Mouse (Mus musculus) kidney, postnatal 10 days (tissue): ENCODE measurements around the gene Bckdk.

ENCODE experiments used
- DNase-seq: peaks from one replicate; pipeline ENCODE4 v3.0.0; 2021; ENCODE audit warnings: mixed read lengths

Gene Bckdk

DNA sequence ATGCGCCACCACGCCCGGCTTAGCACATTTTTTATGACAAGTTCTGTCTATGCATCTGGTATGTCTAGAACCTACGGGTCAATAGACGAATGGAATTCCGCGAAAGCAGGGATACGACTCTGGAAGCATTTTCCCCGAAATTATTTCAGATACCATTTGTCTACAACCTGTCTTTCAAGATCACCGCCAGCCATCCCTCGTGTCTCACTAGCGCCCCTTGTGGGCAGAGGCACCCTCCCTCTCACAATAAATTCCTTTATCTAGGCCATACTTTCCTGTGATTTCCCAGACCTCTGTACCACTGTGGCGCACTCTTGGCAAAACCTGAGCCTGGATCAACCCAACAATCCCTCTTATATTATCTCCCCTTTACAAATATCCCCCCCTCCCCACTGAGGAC, 7.5 kb upstream of the Bckdk start:
- peak; percentile 77 for DNase-seq

DNA sequence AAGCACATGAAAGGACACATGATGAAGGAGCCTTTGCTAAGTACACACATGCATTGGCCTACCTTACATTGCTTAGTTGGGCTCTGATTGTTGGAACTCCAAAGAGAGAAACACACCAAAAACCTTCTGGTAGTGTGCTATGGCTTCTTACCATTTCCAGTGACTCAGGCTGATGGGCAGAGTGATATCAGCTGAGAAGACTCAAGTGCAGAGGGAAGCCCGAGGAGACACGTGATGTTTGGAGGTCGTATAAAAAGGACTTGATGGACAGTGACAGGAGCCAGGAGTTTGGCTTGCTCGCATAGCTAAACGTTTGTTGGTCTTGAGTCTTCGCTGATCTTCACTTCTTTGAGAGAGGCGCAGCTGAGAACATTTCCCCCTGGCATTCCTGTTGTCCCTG, 6.3 kb upstream of the Bckdk start:
- DNase-seq: no peak

DNA sequence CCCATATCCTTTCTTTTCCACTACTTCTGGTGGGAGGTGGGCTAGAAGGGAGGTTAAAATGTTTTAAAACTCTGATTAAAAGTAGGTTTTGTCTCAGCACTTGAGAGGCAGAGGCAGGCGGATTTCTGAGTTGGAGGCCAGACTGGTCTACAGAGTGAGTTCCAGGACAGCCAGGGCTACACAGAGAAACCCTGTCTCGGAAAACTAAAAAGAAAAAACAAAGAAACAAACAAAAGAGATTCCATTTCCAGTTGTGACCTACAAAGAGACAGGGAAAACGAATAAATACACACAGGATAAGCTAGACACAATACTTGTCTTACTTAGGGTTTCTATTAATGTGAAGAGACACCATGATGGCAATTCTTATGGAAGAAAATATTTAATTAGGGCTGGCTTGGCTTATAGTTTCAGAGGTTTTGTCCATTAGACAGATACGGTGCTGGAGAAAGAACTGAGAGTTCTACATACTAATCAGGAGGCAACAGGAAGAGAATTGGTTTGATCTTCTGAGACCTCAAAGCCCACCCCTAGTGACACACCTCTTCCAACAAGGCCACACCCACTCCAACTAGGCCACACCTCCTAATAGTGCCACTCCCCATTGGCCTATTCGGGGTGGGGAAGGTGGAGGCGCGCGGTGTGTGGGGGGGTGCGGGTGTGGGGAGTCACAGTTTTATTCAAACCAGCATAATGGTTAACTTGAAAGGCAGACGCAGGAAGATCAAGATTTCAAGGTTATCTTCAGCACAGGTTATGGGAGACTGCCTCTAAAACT, 5.5 kb upstream of the Bckdk start:
- DNase-seq: peak; percentile 52

DNA sequence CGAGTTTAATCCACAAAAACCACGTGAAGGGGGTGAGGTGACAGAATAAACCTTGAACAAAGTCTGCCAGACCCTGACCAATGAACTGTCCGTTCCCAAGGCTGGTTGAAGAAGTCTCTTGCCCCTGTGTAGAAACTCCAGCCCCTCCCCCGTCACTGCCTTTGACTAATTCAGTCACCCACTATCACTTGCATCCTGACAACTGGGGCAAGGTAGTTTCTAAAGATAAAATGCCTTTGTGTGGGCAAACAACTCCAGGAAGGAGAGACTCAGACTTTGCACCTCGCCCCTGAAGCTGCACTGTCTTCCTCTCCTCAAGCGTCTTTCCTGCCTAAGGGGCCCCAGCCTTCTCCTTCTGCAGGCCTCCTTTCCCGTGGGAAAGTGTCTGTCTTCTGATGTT, 3.9 kb upstream of the Bckdk start:
- no peak for DNase-seq

DNA sequence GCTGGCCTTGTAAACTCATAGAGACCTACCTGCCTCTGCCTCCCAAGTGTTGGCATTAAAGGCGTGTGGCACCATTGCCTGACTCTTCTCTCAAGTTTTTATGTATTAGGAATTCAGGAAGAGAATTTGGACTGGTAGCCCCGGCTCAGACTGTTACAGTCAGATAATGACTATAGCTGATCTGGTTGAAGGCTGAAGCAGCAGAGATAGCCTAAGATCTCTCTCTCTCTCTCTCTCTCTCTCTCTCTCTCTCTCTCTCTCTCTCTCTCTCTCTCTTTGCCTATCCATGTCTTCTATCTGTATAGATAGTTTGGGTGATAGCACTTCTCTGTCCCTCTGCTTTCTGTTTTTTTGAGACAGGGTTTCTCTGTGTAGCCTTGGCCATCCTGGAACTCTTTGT, 2.1 kb upstream of the Bckdk start:
- DNase-seq: no peak

DNA sequence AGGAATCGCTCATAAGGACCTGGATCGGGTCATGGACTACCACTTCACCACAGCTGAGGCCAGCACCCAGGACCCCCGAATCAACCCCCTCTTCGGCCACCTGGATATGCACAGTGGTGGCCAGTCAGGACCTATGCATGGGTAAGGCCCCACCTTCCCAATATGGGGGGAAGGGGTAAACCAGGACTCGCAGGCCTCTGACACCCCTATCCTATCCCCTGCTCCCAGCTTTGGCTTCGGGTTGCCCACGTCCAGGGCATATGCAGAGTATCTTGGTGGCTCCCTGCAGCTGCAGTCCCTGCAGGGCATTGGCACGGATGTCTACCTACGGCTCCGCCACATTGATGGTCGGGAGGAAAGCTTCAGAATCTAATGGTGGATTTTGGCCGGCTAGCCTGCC, 4.1 kb downstream of the Bckdk start:
- DNase-seq: no peak

DNA sequence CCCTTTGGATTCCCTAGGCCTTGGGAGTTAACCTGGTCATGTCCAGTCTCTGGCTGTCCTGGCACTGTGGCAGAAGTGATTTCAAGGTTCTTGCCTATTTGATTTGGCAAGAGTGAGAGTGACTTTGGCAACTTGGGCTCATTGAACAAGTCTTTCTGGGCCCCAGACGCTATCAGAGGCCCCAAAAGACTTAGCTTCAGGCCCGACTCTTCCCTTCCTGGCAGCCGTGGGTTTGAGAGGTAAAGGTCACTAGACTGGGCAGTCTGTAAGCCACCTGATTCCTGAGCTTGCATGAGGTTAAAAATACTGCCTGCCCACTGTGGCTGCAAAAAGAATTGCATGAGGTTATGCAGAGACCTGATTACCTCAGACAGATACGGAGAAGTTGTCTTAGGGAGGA, 4.8 kb downstream of the Bckdk start:
- DNase-seq: no peak

DNA sequence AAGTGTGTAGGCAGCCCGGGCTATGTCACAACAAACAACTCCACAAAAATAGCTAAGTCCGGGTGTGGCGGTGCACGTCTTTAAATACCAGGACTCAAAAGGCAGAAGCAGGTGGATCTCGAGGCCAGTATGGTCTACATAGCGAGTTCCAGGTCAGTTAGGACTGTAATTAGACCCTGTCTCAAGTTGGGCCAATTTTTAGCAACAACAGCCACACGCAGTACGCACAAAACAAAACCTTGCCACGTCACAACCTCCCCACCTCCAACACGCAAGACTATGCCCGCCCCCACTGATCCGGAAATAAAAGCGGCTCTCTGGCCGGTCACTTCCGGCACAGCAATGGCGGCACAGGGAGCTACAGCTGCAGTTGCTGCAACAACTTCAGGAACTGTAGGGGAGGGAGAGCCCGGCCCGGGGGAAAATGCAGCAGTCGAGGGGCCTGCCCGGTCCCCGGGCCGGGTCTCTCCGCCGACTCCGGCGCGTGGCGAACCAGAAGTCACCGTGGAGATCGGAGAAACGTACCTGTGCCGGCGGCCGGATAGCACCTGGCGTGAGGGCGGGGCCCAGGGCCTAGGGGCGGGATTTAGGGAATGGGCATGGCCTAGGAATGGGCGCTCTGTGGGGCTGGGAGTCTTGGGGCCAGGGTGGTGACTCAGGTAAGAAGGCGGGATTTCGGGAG, 8.4 kb downstream of the Bckdk start, which contains the start of gene Kat8:
Kat8 (plus strand) TSS at position 327 of the 682 bp plus-strand sequence.
- peak; percentile 95 for DNase-seq

DNA sequence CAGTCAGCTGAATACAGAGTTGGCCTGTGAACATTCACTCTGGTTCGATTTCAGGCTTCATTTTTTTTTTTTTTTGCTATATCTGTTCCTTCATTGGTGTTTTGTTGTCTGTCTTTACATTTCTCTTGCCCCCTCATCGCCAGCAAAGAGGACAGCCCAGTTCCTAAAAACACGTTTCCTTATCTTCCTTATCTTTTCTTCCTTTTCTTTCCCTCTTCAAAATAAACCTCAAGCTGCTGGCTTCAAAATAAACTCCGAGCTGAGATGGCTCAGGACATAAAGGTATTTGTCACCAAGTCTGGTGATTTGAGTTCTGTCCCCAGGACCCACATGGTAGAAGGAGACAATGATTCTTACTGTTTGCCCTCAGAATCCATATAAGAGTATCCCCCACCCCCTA, 9.1 kb downstream of the Bckdk start:
- DNase-seq: no peak

DNA sequence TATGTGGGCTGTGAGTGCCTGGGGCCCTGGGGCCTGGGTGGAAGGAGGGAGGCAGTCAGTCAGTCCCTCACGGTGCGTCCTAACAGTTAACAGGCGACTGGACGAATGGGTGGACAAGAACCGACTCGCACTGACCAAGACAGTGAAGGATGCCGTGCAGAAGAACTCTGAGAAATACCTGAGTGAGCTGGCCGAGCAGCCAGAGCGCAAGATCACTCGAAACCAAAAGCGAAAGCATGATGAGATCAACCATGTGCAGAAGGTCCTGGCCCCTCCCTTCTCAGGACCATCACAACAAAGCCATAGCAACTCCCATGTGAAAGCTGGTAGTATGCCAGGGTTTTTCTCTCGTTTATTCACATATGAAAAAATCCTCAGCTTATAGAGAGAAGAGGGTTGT, 11.4 kb downstream of the Bckdk start:
- no peak for DNase-seq

DNA sequence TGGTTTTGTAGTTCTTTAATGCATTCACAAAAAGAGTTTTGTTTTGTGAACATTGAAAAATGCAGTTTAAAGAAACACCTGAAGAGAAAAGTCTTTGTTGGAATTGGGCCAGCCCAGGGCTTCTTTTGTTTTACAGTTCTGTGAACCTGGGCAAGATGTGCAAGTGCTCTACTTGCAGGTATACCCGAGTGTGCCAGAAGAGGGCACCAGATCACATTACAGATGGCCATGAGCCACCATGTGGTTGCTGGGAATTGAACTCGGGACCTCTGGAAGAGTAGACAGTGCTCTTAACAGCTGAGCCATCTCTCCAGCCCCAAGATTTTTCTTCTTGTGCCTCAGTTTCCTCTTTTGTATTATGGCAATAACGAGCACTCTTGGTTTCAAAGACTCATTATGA, 14.3 kb downstream of the Bckdk start:
- peak; percentile 81 for DNase-seq

DNA sequence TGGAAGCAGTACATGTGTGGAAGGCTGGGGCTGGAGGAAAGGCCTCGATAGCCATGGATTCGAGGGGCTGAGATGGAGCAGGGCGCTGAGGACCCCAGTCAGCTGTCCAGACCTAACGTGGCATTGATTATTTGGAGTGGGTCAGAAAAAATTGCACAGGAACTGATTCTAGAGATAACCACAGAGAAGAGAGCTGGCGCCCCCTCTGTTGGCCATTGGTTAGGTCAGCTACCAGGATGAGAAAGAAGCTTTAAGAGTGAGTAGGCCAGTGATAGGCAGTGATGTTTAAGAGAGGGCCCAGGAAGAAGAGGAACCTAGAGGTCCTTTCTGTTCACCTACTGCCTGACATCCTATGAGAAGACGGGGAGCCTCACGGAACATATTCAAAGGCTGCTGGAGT, 15.4 kb downstream of the Bckdk start:
- peak; percentile 63 for DNase-seq

DNA sequence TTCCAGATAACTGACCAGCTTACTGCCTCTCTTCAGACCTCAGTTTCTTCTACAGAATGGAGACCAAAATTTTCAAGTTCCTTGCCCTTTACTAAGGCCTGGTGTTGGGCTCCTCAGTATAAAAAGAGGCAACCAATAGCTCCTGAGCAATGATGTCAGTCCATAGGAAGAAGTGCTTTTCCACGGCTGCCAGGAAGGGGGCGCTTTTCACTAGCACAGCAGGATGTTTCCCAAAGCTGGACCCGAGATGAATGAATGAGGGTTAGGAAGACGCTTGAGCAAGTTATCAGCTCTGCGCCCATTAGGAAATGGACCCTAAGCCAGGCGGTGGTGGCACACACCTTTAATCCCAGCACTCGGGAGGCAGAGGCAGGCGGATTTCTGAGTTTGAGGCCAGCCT, 17.6 kb downstream of the Bckdk start:
- DNase-seq: peak; percentile 65

DNA sequence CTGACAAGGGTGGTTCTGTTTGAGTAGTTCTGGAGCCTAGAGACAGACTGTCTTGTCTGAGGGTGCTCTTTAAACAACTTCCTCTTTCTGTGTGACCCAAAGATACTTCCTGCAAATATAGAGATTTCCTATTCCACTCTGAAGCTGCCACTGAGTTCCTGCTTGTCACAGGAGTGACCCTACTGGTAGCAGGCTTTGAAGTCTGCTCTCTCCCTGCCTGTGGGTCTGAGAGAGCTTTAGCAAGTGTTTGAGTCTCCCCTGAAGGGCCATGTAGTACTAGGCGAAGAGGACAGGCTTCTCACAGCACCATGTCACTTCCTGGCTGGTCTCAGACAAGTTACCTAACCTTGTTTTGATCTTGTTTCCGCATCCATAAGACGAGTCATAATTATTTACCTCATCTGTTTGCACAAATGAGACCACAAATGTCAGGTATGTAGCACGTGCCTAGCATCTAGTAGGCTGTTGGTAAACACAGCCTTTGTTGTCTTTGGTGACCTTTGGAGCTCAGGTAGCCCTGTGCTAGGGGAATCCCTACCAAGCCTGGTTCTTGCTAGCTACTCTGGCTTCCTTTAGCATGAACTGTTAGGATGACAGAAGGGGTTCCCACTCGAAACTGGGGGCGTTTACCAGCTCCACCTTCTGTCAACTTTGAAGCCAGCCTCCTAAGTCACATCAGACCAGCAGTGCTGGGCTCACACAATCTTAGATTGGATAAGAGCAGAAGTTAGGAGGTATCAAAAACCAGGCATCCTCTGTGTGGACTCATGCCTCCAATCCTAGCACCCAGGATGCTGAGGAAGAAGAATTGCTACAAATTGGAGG, 18.8 kb downstream of the Bckdk start:
- DNase-seq: no peak

DNA sequence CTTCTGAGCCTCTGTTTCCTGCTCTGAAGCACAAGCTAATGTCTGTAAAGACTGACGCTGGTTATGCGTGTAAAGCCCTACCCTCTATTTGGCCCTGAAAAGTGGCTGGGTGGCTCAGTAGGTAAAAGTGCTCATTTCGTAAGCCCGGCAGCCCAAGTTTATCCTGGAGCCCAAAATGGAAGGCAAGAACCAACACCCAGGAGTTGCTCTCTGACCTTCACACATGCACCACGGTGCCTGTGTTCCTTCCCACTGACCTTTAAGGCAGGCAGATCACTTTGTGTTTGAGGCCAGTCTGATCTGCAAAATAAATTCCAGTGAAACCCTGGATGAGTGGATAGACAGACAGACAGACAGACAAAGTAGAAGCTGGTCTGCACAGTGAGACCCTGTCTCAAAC, 19.8 kb downstream of the Bckdk start:
- no peak for DNase-seq

DNA sequence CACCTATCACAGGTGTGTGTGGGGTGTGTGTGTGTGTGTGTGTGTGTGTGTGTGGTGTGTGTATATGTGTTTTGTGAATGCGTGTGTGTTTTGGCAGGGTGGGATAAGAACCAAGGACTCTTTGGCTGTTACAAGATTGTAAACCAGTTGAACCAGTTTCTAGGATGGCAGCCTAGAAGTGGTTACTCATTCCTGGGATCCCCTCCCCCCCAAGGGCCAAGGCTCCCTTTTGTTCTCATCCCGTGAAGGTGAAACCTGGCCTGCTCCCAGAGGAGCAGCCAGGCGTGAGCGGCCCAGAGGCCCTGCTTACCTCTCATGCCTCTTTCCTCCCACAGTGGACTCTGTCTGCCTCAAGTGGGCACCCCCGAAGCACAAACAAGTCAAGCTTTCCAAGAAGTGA, 21.4 kb downstream of the Bckdk start:
- peak; percentile 89 for DNase-seq

DNA sequence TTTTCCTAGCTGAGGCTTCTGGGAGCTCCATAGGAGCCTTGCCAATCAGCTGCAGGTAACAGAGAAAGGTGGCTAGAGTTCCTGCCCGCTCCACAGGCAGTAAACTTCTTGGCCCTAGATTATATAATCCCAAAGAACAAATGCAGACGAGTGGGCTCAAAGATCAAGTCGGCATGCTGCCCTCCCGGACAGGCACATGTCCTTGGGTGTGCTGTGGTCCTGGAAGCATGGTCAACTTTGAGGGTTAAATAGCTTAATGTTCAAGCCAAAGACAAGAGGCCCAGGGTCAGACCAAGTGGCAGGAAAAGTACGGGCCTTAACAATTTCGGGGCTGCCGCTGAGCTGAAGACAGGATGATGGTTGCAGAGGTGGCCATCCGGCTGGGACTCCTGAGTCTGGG, 22.2 kb downstream of the Bckdk start:
- peak; percentile 67 for DNase-seq

DNA sequence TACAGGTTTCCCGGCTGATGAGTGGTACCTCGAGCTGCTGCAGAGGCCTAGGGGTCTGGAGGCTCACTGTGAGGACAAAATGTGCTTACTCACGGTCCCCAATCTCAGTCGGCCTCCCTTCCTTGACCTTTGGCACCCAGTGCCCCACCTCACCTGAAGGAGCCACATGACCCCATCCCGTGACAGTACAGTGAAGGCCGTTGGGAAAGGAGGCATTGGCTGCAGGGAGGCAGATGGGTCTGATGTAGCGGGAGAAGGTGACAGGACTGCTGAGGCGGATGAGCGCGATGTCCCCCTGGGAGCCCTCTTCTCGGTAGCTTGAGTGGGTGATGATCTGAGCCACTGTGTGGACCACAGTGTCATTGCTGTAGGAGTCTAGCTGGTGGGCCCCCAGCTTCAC, 23.0 kb downstream of the Bckdk start:
- DNase-seq: peak; percentile 56

DNA sequence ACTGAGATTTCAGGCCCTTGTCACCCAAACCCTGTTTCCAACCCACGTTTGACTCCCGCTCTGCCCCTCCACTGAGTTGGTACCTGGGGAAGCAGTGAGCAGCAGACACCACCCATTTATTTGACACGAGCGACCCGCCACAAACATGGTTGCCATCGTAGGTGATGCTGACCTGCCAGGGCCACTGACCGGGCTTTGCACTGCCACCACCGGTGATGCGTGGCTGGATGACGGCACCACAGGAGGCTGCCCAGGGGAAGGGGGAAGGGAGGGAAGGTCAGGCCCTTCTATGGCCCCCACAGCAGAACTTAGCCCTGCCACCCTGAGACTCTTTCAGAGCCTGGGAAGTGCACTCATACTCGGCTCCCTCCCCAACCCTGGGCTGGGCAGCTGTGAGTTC, 23.8 kb downstream of the Bckdk start:
- no peak for DNase-seq

DNA sequence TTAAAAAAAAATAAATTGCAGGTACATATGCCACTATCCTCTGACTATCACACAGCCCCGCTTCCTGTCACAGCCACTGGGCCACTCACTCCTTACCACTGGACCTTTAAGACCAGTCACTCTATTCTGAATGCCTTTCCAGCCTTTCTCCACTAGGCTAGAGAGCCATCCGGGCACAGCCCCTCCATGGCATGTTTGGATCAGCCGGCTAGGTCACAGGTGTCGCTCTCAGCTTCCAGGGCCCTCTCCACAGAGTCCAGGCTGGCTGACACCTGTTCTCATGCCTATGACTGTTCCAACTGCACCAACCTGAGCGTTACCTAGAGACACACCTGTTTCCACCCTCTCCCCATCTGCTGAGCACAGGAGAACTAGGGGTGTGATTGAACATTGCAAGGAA, 24.7 kb downstream of the Bckdk start:
- DNase-seq: peak; percentile 61

DNA sequence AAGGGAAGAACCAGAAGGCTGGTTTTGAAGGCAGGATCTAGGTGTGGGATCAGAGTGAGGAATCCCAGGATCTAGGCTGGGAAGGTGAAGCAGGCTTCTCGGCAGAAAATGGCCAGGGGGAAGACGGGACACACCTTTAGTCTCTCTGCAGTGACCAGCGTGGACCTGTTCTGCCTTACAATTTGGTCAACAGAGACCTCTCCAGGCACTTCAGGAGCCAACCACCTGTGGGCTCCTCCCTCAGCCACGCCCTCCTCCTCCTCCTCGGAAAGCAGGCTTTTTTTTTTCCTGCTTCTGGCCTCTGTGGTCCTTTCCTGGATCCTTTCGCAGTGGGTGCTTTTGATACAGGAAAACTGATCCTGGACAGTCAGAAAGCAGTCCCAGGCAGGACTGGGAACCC, 26.0 kb downstream of the Bckdk start, which contains the start of gene Prss8:
Prss8 (minus strand) TSS at position 182 of the 400 bp plus-strand sequence.
- peak; percentile 90 for DNase-seq

DNA sequence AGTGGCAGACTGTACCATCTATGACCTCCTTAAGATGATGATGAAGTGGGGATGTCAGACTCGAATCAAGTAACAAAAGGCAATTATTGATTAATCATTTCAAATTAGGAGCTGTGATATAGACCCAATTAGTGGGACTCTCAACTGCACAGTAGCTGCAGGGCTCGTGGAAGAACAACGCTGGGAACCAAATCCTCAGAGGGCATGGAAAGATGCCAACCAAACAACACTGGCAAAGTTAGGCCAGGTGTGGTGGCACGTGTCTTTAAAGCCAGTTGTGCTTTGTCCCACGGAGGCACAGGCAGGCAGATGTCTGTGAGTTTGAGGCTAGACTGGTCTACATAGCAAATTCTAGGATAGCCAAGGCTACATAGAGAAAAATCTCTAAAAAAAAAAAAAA, 26.8 kb downstream of the Bckdk start:
- no peak for DNase-seq

DNA sequence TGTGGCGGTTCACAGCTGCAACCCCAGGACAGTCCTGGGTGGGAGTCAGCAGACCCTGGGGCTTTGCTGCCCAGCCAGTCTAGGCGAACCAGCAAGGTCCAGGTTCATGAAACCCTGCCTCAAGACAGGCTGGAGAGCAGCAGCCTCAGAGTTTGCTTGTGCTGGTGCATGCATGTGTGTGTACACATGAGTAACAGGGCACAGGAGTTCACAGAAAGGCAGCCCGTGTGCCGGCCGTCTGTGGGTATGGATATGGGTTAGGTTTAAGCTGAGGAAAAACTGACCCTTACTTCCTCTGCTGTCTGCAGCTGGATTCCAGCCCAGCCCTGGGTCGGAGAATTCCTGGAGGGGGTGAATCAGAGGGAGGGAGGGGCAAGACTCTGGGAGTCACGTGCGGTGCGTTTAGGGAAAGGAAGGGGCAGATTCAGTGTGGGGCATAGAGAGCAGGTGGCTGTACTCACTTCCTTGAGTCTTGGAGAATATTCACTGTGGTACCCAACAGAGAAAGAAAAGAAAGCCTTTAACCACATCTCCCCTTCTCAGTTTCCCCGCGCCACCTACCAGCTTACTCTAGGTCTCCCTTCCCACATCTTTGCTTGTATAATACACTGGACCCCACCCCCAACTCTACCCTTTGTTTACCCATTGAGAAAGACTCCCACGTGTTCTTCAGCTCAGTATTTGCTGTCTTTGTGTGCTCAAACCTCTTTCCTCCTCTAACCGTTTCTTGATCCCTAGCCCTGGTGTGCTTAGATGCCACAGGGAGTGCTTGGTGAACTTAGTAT, 27.7 kb downstream of the Bckdk start:
- peak; percentile 83 for DNase-seq
